Mouse (Mus musculus): ENCODE data around the gene Gucy2d. TPM values are rescaled to one million over a fixed set of nuclear protein-coding genes. Genes with fewer than 3 reads are reported as not detected.

Gene Gucy2d
- not detected in 2 replicates for polyA plus RNA-seq (2015; fragmentation: Nextera tagmentation; extraction: Ambion mirVana)

- Histone ChIP-seq H3K4me2 (no peak within 1 kb of the TSS), H3K27me3 (no peaks in the 10 kb centered on the region), H3K27ac (no peak within 1 kb of the TSS), H3K9ac (no peak within 1 kb of the TSS), H3K36me3 (no peaks in the 10 kb centered on the region), H3K9me3 (replicated peaks) (no peaks in the 10 kb centered on the region), H3K4me1 (replicated peaks) (no peaks in the 10 kb centered on the region), H3K4me3 (replicated peaks) (no peak within 1 kb of the TSS)
- DNase-seq (no peak), ATAC-seq (ENCODE audit: low read depth) (no peak)
- 41% methylated on average over 10 of the region's 10 CpGs for WGBS (ENCODE audit: insufficient replicate concordance)
Measured at GRCm38 (mm10) chr7:98439956-98440466, at the start of gene Gucy2d. Gene Gucy2d (plus strand): TSS chr7:98440416.

- ATAC-seq (ENCODE audit: low read depth) (no peak), DNase-seq (no peak)
- WGBS (ENCODE audit: insufficient replicate concordance) = 40% methylated on average over 2 of the region's 2 CpGs
- Histone ChIP-seq H3K4me2 (no peak overlapping the region), H3K36me3 (no peaks in the 10 kb centered on the region), H3K9ac (no peak overlapping the region), H3K4me1 (replicated peaks) (peaks cover under 1% of the 10 kb centered on the region; the same call in 1 of the 2 replicates), H3K27ac (no peak overlapping the region), H3K27me3 (no peaks in the 10 kb centered on the region), H3K4me3 (replicated peaks) (no peak overlapping the region), H3K9me3 (replicated peaks) (no peaks in the 10 kb centered on the region)
Measured at GRCm38 (mm10) chr7:98390486-98390885, 49.7 kb upstream of the Gucy2d start.

DNA sequence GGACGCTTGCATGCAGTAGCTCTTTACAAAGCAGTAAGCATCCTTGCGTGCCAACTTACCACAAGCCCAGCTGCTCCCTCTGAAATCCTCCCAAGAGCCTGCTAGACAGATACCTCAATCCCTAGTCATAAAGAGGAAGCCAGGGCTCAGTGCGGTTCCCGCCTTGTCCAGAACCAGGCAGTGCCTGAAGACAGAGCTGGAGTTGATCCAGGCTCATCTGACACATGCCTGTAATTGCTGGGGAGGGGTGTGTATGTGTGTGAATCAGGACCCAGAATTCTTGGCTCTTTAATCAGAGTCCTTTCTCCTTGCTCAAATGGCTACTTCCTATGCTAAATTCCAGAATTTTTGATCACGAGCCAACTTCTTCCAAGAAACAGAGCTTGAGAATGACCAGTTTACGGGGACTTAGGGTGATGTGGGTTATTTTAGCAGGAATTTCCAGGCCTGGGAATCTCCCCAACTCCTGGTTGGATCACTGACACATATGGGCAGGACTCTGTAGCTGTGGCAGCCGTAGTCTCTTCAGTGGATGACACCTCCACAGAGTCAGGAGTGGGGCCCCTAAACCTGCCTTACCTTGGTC lies 48.8 kb upstream of the Gucy2d start:
- WGBS (ENCODE audit: insufficient replicate concordance) = 62% methylated on average over 7 of the region's 7 CpGs
- Histone ChIP-seq H3K27ac (no peak overlapping the region), H3K27me3 (no peaks in the 10 kb centered on the region), H3K4me1 (replicated peaks) (no peaks in the 10 kb centered on the region), H3K4me2 (no peak overlapping the region), H3K9ac (no peak overlapping the region; the same call in 1 of the 2 replicates), H3K36me3 (no peaks in the 10 kb centered on the region), H3K9me3 (replicated peaks) (no peaks in the 10 kb centered on the region), H3K4me3 (replicated peaks) (no peak overlapping the region)
- DNase-seq (no peak), ATAC-seq (ENCODE audit: low read depth) (no peak)

- H3K27ac ChIP-seq = no peak overlapping the region
- no peaks in the 10 kb centered on the region for H3K4me1 ChIP-seq (replicated peaks)
- ATAC-seq (ENCODE audit: low read depth) (no peak), DNase-seq (no peak)
- H3K9me3 ChIP-seq (replicated peaks) = no peaks in the 10 kb centered on the region
- no peak overlapping the region for H3K9ac ChIP-seq
- H3K36me3 ChIP-seq = no peaks in the 10 kb centered on the region
- no peak overlapping the region for H3K4me3 ChIP-seq (replicated peaks)
- WGBS (ENCODE audit: insufficient replicate concordance) = 64% methylated on average over 8 of the region's 8 CpGs
- H3K4me2 ChIP-seq = no peak overlapping the region
- no peaks in the 10 kb centered on the region for H3K27me3 ChIP-seq
Measured at GRCm38 (mm10) chr7:98392466-98393201, 47.6 kb upstream of the Gucy2d start.

DNA sequence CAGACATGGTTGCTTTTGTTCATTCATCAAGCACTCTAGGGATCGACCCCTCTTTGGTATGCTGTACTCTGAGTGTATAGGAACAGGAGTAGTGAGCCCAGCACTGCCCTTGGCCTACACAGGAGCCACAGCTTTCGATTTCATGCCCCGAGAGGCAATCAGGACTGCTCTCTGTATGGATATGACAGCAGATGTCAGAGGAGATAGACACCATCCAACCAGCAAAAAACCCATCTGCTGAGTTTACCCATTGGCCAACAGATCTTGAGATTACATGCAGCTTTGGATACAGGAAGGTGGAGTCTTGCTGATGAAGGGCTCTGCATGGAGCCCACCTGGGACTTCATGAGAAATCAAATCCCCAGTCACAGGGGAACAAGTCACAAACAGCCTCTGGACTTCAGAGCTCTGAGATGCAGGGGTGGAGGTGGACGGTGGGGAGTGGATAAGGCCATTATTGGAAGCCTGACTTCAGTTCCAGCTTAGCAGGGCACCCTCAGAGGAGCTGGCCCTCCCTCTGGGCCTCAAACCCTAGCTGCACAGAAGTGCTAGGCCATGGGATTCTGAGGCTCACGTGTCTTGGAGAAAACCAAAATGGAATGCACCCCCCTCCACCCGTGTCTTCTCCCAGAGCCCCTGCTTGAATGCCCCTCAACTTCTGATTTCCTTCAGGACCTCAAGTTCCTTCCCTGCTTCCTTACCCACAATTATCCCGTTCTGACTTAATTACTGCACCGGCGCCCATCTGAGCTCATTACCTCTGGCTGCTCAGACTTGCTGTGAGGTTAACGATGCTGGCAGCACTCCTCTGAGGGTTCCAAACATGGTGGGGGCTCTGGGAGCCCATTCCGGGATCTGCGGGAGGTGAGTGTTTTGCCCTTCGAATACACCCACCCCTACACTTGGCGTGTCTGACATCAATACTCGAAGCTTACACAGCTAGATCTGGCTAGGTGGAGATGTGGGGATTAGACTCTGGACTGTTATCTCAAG lies 37.3 kb upstream of the Gucy2d start:
- ATAC-seq (ENCODE audit: low read depth) = no peak

DNA sequence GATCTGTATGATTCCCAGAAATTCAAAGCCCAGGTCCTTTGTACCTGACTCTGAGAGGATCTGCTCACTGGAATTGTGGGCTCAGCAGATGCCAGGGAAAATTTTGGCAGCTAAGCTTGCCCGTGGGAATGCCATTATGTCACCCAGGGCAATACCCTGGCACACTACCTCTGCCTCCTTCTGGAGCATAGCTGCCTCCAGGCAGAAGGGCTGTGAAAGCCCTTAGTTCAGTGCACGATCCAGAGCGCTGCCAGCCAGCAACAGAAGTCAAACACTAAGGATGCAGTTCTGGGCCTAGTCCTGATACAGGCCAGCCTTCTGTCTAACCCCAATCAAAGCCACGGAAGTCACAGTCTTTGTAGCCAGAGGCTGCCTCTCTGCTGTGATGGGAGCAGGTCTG lies 36.2 kb upstream of the Gucy2d start:
- H3K9ac ChIP-seq = no peak overlapping the region
- H3K27me3 ChIP-seq = no peaks in the 10 kb centered on the region
- H3K4me3 ChIP-seq (replicated peaks) = no peak overlapping the region
- H3K4me2 ChIP-seq = no peak overlapping the region
- no peaks in the 10 kb centered on the region for H3K4me1 ChIP-seq (replicated peaks)
- H3K9me3 ChIP-seq (replicated peaks) = no peaks in the 10 kb centered on the region
- 56% methylated on average over 4 of the region's 4 CpGs for WGBS (ENCODE audit: insufficient replicate concordance)
- ATAC-seq (ENCODE audit: low read depth) (no peak), DNase-seq (no peak)
- no peaks in the 10 kb centered on the region for H3K36me3 ChIP-seq
- H3K27ac ChIP-seq = no peak overlapping the region

More for the DNA sequence above, 37.3 kb upstream of the Gucy2d start:
- H3K4me2 ChIP-seq = no peak overlapping the region
- no peaks in the 10 kb centered on the region for H3K36me3 ChIP-seq
- DNase-seq = no peak
- WGBS (ENCODE audit: insufficient replicate concordance) = 60% methylated on average over 15 of the region's 15 CpGs
- no peaks in the 10 kb centered on the region for H3K9me3 ChIP-seq (replicated peaks)
- H3K4me3 ChIP-seq (replicated peaks) = no peak overlapping the region
- H3K9ac ChIP-seq = no peak overlapping the region
- H3K4me1 ChIP-seq (replicated peaks) = no peaks in the 10 kb centered on the region
- H3K27ac ChIP-seq = no peak overlapping the region
- no peaks in the 10 kb centered on the region for H3K27me3 ChIP-seq

- H3K27ac ChIP-seq = no peak overlapping the region
- ATAC-seq (ENCODE audit: low read depth) (no peak), DNase-seq (no peak)
- H3K9ac ChIP-seq = no peak overlapping the region
- no peaks in the 10 kb centered on the region for H3K9me3 ChIP-seq (replicated peaks)
- WGBS (ENCODE audit: insufficient replicate concordance) = 30% methylated on average over 5 of the region's 5 CpGs
- H3K4me2 ChIP-seq = no peak overlapping the region
- H3K4me1 ChIP-seq (replicated peaks) = no peaks in the 10 kb centered on the region
- H3K27me3 ChIP-seq = no peaks in the 10 kb centered on the region
- H3K36me3 ChIP-seq = no peaks in the 10 kb centered on the region
- H3K4me3 ChIP-seq (replicated peaks) = no peak overlapping the region
Measured at GRCm38 (mm10) chr7:98407615-98408014, 32.6 kb upstream of the Gucy2d start.

DNA sequence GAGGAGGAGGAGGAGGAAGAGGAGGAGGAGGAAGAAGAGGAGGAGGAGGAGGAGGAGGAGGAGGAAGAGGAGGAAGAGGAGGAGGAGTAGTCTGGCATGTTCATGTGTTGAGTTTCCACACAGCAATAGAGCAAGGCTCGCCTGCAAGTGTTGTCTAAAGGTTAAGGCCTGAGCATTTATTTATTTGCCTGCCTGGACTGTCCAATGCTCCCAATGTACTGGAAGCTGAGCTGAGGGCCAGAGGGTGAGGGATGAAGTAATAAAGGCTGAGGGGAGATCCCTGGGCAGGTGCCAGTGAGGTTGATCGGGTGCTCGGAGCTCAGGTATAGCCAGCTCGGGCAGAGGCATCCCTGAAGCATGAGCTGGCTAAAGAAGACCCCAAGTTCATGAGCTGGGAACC lies 27.1 kb upstream of the Gucy2d start:
- Histone ChIP-seq H3K27ac (no peak overlapping the region), H3K4me2 (no peak overlapping the region), H3K4me1 (replicated peaks) (peaks cover 8% of the 10 kb centered on the region), H3K36me3 (no peaks in the 10 kb centered on the region), H3K9ac (no peak overlapping the region), H3K9me3 (replicated peaks) (no peaks in the 10 kb centered on the region), H3K4me3 (replicated peaks) (no peak overlapping the region), H3K27me3 (no peaks in the 10 kb centered on the region)
- ATAC-seq (ENCODE audit: low read depth) (no peak), DNase-seq (no peak)
- WGBS (ENCODE audit: insufficient replicate concordance) = 61% methylated on average over 4 of the region's 4 CpGs

GRCm38 (mm10) chr7:98415550-98415949 lies 24.7 kb upstream of the Gucy2d start:
- WGBS (ENCODE audit: insufficient replicate concordance) = 23% methylated on average over 3 of the region's 3 CpGs
- Histone ChIP-seq H3K27ac (no peak overlapping the region), H3K4me2 (no peak overlapping the region), H3K27me3 (no peaks in the 10 kb centered on the region), H3K9me3 (replicated peaks) (no peaks in the 10 kb centered on the region), H3K4me1 (replicated peaks) (peaks cover 8% of the 10 kb centered on the region), H3K9ac (no peak overlapping the region), H3K4me3 (replicated peaks) (no peak overlapping the region), H3K36me3 (no peaks in the 10 kb centered on the region)
- no peak for DNase-seq
- no peak; the same call in 1 of the 2 replicates for ATAC-seq (ENCODE audit: low read depth)

DNA sequence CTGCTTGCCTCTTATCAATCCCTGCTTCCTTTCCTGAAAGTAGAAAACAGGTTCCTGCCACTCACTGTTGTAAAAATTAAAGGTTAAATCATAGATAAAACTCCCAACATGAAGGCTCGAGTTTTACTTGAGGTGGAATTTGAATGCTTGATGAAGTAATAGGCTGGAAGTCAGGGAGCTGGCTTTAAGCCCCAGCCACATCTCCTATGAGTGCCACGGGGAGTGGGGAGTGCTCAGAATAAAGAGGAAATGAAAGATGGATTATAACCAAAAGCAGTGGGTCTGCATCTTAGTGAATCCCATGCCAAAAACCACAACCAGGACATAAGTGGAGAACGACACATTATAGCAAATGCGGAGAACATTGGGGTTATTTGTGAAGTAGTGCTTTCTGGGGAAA lies 24.2 kb upstream of the Gucy2d start:
- no peak for DNase-seq
- Histone ChIP-seq H3K9ac (no peak overlapping the region), H3K9me3 (replicated peaks) (no peaks in the 10 kb centered on the region), H3K4me3 (replicated peaks) (no peak overlapping the region), H3K4me2 (no peak overlapping the region), H3K27me3 (no peaks in the 10 kb centered on the region), H3K4me1 (replicated peaks) (peaks cover 8% of the 10 kb centered on the region), H3K36me3 (no peaks in the 10 kb centered on the region), H3K27ac (no peak overlapping the region)
- ATAC-seq (ENCODE audit: low read depth) = no peak
- 47% methylated on average over 4 of the region's 4 CpGs for WGBS (ENCODE audit: insufficient replicate concordance)
